Mouse (Mus musculus): ENCODE data around the gene Pip4p1.
"Not testable (repeated sequence)": the region's sequence is repeated elsewhere in the genome, so short reads cannot be mapped to it uniquely, and the experiment has no call there.

The Pip4p1 gene

GRCm38 (mm10) chr14:50945081-50945480 is 14.4 kb upstream of the Pip4p1 start:
- in situ Hi-C loops (cut with MboI; ENCODE audit: low pct_unique_long_range_greater_than_20kb in 1 of 2, low sequenced_read_pairs in 2 of 2, unreplicated experiment in 1 of 2) = loop anchor here in 1 of 2 experiments (25.0 kb wide), 1 partner anchor 1067 kb away; the partner anchor contains the start of genes Tmem253 and Zfp219

GRCm38 (mm10) chr14:50944668-50945033 is 14.0 kb upstream of the Pip4p1 start:
- in situ Hi-C loops (cut with MboI; ENCODE audit: low pct_unique_long_range_greater_than_20kb in 1 of 2, low sequenced_read_pairs in 2 of 2, unreplicated experiment in 1 of 2) = loop anchor here in 1 of 2 experiments (25.0 kb wide), 1 partner anchor 1068 kb away; the partner anchor contains the start of genes Tmem253 and Zfp219

- in situ Hi-C loops (cut with MboI; ENCODE audit: low pct_unique_long_range_greater_than_20kb in 1 of 2, low sequenced_read_pairs in 2 of 2, unreplicated experiment in 1 of 2) = loop anchor here in 1 of 2 experiments (25.0 kb wide), 1 partner anchor 1068 kb away; the partner anchor contains the start of genes Tmem253 and Zfp219
Measured at GRCm38 (mm10) chr14:50943932-50944667, 13.4 kb upstream of the Pip4p1 start, which contains the start of gene Gm49342. Gene Gm49342 (plus strand): TSS chr14:50944517.

- in situ Hi-C loops (cut with MboI; ENCODE audit: low pct_unique_long_range_greater_than_20kb in 1 of 2, low sequenced_read_pairs in 2 of 2, unreplicated experiment in 1 of 2) = loop anchor here in 1 of 2 experiments (25.0 kb wide), 1 partner anchor 1073 kb away; the partner anchor contains the start of genes Tmem253 and Zfp219
Measured at GRCm38 (mm10) chr14:50938940-50939339, 8.3 kb upstream of the Pip4p1 start.

- in situ Hi-C loops (cut with MboI; ENCODE audit: low pct_unique_long_range_greater_than_20kb in 1 of 2, low sequenced_read_pairs in 2 of 2, unreplicated experiment in 1 of 2) = loop anchor here in 1 of 2 experiments (25.0 kb wide), 1 partner anchor 1074 kb away; the partner anchor contains the start of genes Tmem253 and Zfp219
Measured at GRCm38 (mm10) chr14:50938119-50938908, 7.7 kb upstream of the Pip4p1 start.

- in situ Hi-C loops (cut with MboI; ENCODE audit: low pct_unique_long_range_greater_than_20kb in 1 of 2, low sequenced_read_pairs in 2 of 2, unreplicated experiment in 1 of 2) = loop anchor here in 1 of 2 experiments (25.0 kb wide), 1 partner anchor 1076 kb away; the partner anchor contains the start of genes Tmem253 and Zfp219
Measured at GRCm38 (mm10) chr14:50936649-50937048, 6.0 kb upstream of the Pip4p1 start.

- in situ Hi-C loops (cut with MboI; ENCODE audit: low pct_unique_long_range_greater_than_20kb in 1 of 2, low sequenced_read_pairs in 2 of 2, unreplicated experiment in 1 of 2) = loop anchor here in 1 of 2 experiments (25.0 kb wide), 1 partner anchor 1081 kb away; the partner anchor contains the start of genes Tmem253 and Zfp219
Measured at GRCm38 (mm10) chr14:50931493-50932020, 901 bp upstream of the Pip4p1 start.

- in situ Hi-C loops (cut with MboI; ENCODE audit: low pct_unique_long_range_greater_than_20kb in 1 of 2, low sequenced_read_pairs in 2 of 2, unreplicated experiment in 1 of 2) = loop anchor here in 1 of 2 experiments (25.0 kb wide), 1 partner anchor 1082 kb away; the partner anchor contains the start of genes Tmem253 and Zfp219
Measured at GRCm38 (mm10) chr14:50930377-50930753, 291 bp downstream of the Pip4p1 start.

- in situ Hi-C loops (cut with MboI; ENCODE audit: low pct_unique_long_range_greater_than_20kb in 1 of 2, low sequenced_read_pairs in 2 of 2, unreplicated experiment in 1 of 2) = loop anchor here in 1 of 2 experiments (25.0 kb wide), 1 partner anchor 1082 kb away; the partner anchor contains the start of genes Tmem253 and Zfp219
Measured at GRCm38 (mm10) chr14:50929951-50930350, 705 bp downstream of the Pip4p1 start.

GRCm38 (mm10) chr14:50927366-50927765 is 3.3 kb downstream of the Pip4p1 start:
- in situ Hi-C loops (cut with MboI; ENCODE audit: low pct_unique_long_range_greater_than_20kb in 1 of 2, low sequenced_read_pairs in 2 of 2, unreplicated experiment in 1 of 2) = loop anchor here in 1 of 2 experiments (25.0 kb wide), 1 partner anchor 1085 kb away; the partner anchor contains the start of genes Tmem253 and Zfp219

- in situ Hi-C loops (cut with MboI; ENCODE audit: low pct_unique_long_range_greater_than_20kb in 1 of 2, low sequenced_read_pairs in 2 of 2, unreplicated experiment in 1 of 2) = loop anchor here in 1 of 2 experiments (25.0 kb wide), 1 partner anchor 1087 kb away; the partner anchor contains the start of genes Tmem253 and Zfp219
Measured at GRCm38 (mm10) chr14:50925111-50925920, 5.3 kb downstream of the Pip4p1 start.

- in situ Hi-C loops (cut with MboI; ENCODE audit: low pct_unique_long_range_greater_than_20kb in 1 of 2, low sequenced_read_pairs in 2 of 2, unreplicated experiment in 1 of 2) = loop anchor here in 1 of 2 experiments (25.0 kb wide), 1 partner anchor 1088 kb away; the partner anchor contains the start of genes Tmem253 and Zfp219
Measured at GRCm38 (mm10) chr14:50924281-50925064, 6.2 kb downstream of the Pip4p1 start, which contains the start of the genes Osgep and Apex1. Gene Osgep (minus strand): TSS chr14:50924893. Gene Apex1 (plus strand): TSS chr14:50924968.

GRCm38 (mm10) chr14:50923437-50923836 is 7.2 kb downstream of the Pip4p1 start:
- in situ Hi-C loops (cut with MboI; ENCODE audit: low pct_unique_long_range_greater_than_20kb in 1 of 2, low sequenced_read_pairs in 2 of 2, unreplicated experiment in 1 of 2) = not testable (repeated sequence)

GRCm38 (mm10) chr14:50911356-50911755 is 19.3 kb downstream of the Pip4p1 start:
- in situ Hi-C loops (cut with MboI; ENCODE audit: low pct_unique_long_range_greater_than_20kb in 1 of 2, low sequenced_read_pairs in 2 of 2, unreplicated experiment in 1 of 2) = no loop called here

- in situ Hi-C loops (cut with MboI; ENCODE audit: low pct_unique_long_range_greater_than_20kb in 1 of 2, low sequenced_read_pairs in 2 of 2, unreplicated experiment in 1 of 2) = no loop called here
Measured at GRCm38 (mm10) chr14:50908126-50908525, 22.5 kb downstream of the Pip4p1 start.

- in situ Hi-C loops (cut with MboI; ENCODE audit: low pct_unique_long_range_greater_than_20kb in 1 of 2, low sequenced_read_pairs in 2 of 2, unreplicated experiment in 1 of 2) = not testable (repeated sequence)
Measured at GRCm38 (mm10) chr14:50905327-50905726, 25.3 kb downstream of the Pip4p1 start.

GRCm38 (mm10) chr14:50904828-50905129 is 25.9 kb downstream of the Pip4p1 start:
- in situ Hi-C loops (cut with MboI; ENCODE audit: low pct_unique_long_range_greater_than_20kb in 1 of 2, low sequenced_read_pairs in 2 of 2, unreplicated experiment in 1 of 2) = no loop called here

All from mouse embryonic stem cell (cell line).